Mouse (Mus musculus): ENCODE data around the gene Ppp1ca. TPM values are rescaled to one million over a fixed set of nuclear protein-coding genes. Genes with fewer than 3 reads are reported as not detected.

Gene Ppp1ca
- polyA plus RNA-seq, 1 experiment from 2014 or later: 425 TPM

GRCm38 (mm10) chr19:4227446-4227845, 35.6 kb downstream of the Ppp1ca start:
- peaks cover 39% of the 10 kb centered on the region for H3K4me1 ChIP-seq (replicated peaks)
- H3K9me3 ChIP-seq (replicated peaks): no peaks in the 10 kb centered on the region
- H3K27me3 ChIP-seq: peaks cover 47% of the 10 kb centered on the region
- ATAC-seq (ENCODE audit: insufficient read depth): no peak
- no peak overlapping the region for H3K4me2 ChIP-seq
- WGBS (ENCODE audit: insufficient replicate concordance): 39% methylated on average over 5 of the region's 5 CpGs
- H3K4me3 ChIP-seq (replicated peaks): no peak overlapping the region
- H3K27ac ChIP-seq (replicated peaks): no peak overlapping the region
- no peak overlapping the region for H3K9ac ChIP-seq
- H3K36me3 ChIP-seq (replicated peaks): no peaks in the 10 kb centered on the region

GRCm38 (mm10) chr19:4227894-4228678, 36.2 kb downstream of the Ppp1ca start:
- no peak for ATAC-seq (ENCODE audit: insufficient read depth)
- H3K4me1 ChIP-seq (replicated peaks): peaks cover 40% of the 10 kb centered on the region
- WGBS (ENCODE audit: insufficient replicate concordance): 11% methylated on average over 8 of the region's 8 CpGs

GRCm38 (mm10) chr19:4228891-4229290, 37.0 kb downstream of the Ppp1ca start:
- Histone ChIP-seq H3K4me2 (no peak overlapping the region), H3K4me1 (replicated peaks) (peaks cover 43% of the 10 kb centered on the region), H3K9ac (no peak overlapping the region), H3K36me3 (replicated peaks) (no peaks in the 10 kb centered on the region), H3K27ac (replicated peaks) (no peak overlapping the region), H3K9me3 (replicated peaks) (no peaks in the 10 kb centered on the region), H3K27me3 (peaks cover 37% of the 10 kb centered on the region), H3K4me3 (replicated peaks) (no peak overlapping the region)
- 70% methylated on average over 4 of the region's 4 CpGs for WGBS (ENCODE audit: insufficient replicate concordance)
- no peak for ATAC-seq (ENCODE audit: insufficient read depth)

More at GRCm38 (mm10) chr19:4227894-4228678, 36.2 kb downstream of the Ppp1ca start:
- Histone ChIP-seq H3K27ac (replicated peaks) (no peak overlapping the region), H3K9ac (no peak overlapping the region), H3K27me3 (peaks cover 41% of the 10 kb centered on the region), H3K9me3 (replicated peaks) (no peaks in the 10 kb centered on the region), H3K4me3 (replicated peaks) (no peak overlapping the region), H3K4me2 (no peak overlapping the region), H3K36me3 (replicated peaks) (no peaks in the 10 kb centered on the region)

- no peak overlapping the region for H3K4me2 ChIP-seq
- no peak overlapping the region for H3K4me3 ChIP-seq (replicated peaks)
- ATAC-seq (ENCODE audit: insufficient read depth): no peak
- H3K4me1 ChIP-seq (replicated peaks): peaks cover 43% of the 10 kb centered on the region
- H3K27ac ChIP-seq (replicated peaks): no peak overlapping the region
- H3K9me3 ChIP-seq (replicated peaks): no peaks in the 10 kb centered on the region
- 66% methylated on average over 9 of the region's 9 CpGs for WGBS (ENCODE audit: insufficient replicate concordance)
- H3K27me3 ChIP-seq: peaks cover 36% of the 10 kb centered on the region
- no peak overlapping the region for H3K9ac ChIP-seq
- H3K36me3 ChIP-seq (replicated peaks): no peaks in the 10 kb centered on the region
Observed at GRCm38 (mm10) chr19:4229451-4230076, 37.7 kb downstream of the Ppp1ca start.

- Histone ChIP-seq H3K27me3 (peaks cover 35% of the 10 kb centered on the region), H3K4me2 (no peak overlapping the region), H3K9me3 (replicated peaks) (no peaks in the 10 kb centered on the region), H3K4me1 (replicated peaks) (peaks cover 43% of the 10 kb centered on the region), H3K27ac (replicated peaks) (no peak overlapping the region), H3K36me3 (replicated peaks) (no peaks in the 10 kb centered on the region), H3K9ac (no peak overlapping the region), H3K4me3 (replicated peaks) (no peak overlapping the region)
- WGBS (ENCODE audit: insufficient replicate concordance): 64% methylated on average over 8 of the region's 8 CpGs
- no peak for ATAC-seq (ENCODE audit: insufficient read depth)
Observed at GRCm38 (mm10) chr19:4230415-4230814, 38.5 kb downstream of the Ppp1ca start.

GRCm38 (mm10) chr19:4231253-4232185, 39.7 kb downstream of the Ppp1ca start, which contains the start of gene Pold4:
Pold4 (plus strand) TSS chr19:4231899.
- H3K36me3 ChIP-seq (replicated peaks): no peaks in the 10 kb centered on the region
- H3K9me3 ChIP-seq (replicated peaks): no peaks in the 10 kb centered on the region
- H3K4me2 ChIP-seq: peak within 1 kb of the TSS; percentile 85
- peak; percentile 87 for ATAC-seq (ENCODE audit: insufficient read depth)
- peak within 1 kb of the TSS; percentile 66 for H3K4me3 ChIP-seq (replicated peaks)
- peak within 1 kb of the TSS; percentile 67 for H3K9ac ChIP-seq
- peaks cover 43% of the 10 kb centered on the region for H3K4me1 ChIP-seq (replicated peaks)
- peaks cover 31% of the 10 kb centered on the region for H3K27me3 ChIP-seq
- H3K27ac ChIP-seq (replicated peaks): peak within 1 kb of the TSS; percentile 83
- WGBS (ENCODE audit: insufficient replicate concordance): 13% methylated on average over 26 of the region's 26 CpGs

GRCm38 (mm10) chr19:4232186-4232572, 40.3 kb downstream of the Ppp1ca start:
- Histone ChIP-seq H3K9me3 (replicated peaks) (no peaks in the 10 kb centered on the region), H3K4me2 (peak overlapping the region; percentile 85), H3K27ac (replicated peaks) (peak overlapping the region; percentile 83), H3K4me1 (replicated peaks) (peaks cover 43% of the 10 kb centered on the region), H3K36me3 (replicated peaks) (no peaks in the 10 kb centered on the region), H3K4me3 (replicated peaks) (peak overlapping the region; percentile 66), H3K9ac (peak overlapping the region; percentile 67), H3K27me3 (peaks cover 25% of the 10 kb centered on the region)
- ATAC-seq (ENCODE audit: insufficient read depth): no peak
- 12% methylated on average over 2 of the region's 2 CpGs for WGBS (ENCODE audit: insufficient replicate concordance)

GRCm38 (mm10) chr19:4232651-4233050, 40.8 kb downstream of the Ppp1ca start:
- H3K36me3 ChIP-seq (replicated peaks): no peaks in the 10 kb centered on the region
- H3K9ac ChIP-seq: 0 out of 2 replicates have a peak overlapping the region, but pooled peaks have one; percentile 67
- no peak for ATAC-seq (ENCODE audit: insufficient read depth)
- peak overlapping the region; percentile 66; the same call in 1 of the 2 replicates for H3K4me3 ChIP-seq (replicated peaks)
- peak overlapping the region; percentile 85 for H3K4me2 ChIP-seq
- H3K27ac ChIP-seq (replicated peaks): no peak overlapping the region
- H3K9me3 ChIP-seq (replicated peaks): no peaks in the 10 kb centered on the region
- peaks cover 21% of the 10 kb centered on the region for H3K27me3 ChIP-seq
- WGBS (ENCODE audit: insufficient replicate concordance): 61% methylated on average over 7 of the region's 7 CpGs
- H3K4me1 ChIP-seq (replicated peaks): peaks cover 42% of the 10 kb centered on the region

GRCm38 (mm10) chr19:4234548-4234947, 42.7 kb downstream of the Ppp1ca start:
- 67% methylated on average over 4 of the region's 4 CpGs for WGBS (ENCODE audit: insufficient replicate concordance)
- Histone ChIP-seq H3K4me3 (replicated peaks) (no peak overlapping the region), H3K36me3 (replicated peaks) (no peaks in the 10 kb centered on the region), H3K4me1 (replicated peaks) (peaks cover 30% of the 10 kb centered on the region), H3K27ac (replicated peaks) (no peak overlapping the region), H3K27me3 (0 out of 2 replicates have a peak, but pooled peaks cover 5% of the 10 kb centered on the region), H3K9ac (no peak overlapping the region), H3K4me2 (no peak overlapping the region), H3K9me3 (replicated peaks) (no peaks in the 10 kb centered on the region)
- ATAC-seq (ENCODE audit: insufficient read depth): no peak

GRCm38 (mm10) chr19:4240247-4240668, 48.4 kb downstream of the Ppp1ca start:
- H3K4me3 ChIP-seq (replicated peaks): no peak overlapping the region
- 45% methylated on average over 8 of the region's 8 CpGs for WGBS (ENCODE audit: insufficient replicate concordance)
- H3K27ac ChIP-seq (replicated peaks): no peak overlapping the region
- H3K4me1 ChIP-seq (replicated peaks): peaks cover 4% of the 10 kb centered on the region
- no peaks in the 10 kb centered on the region for H3K27me3 ChIP-seq
- no peak overlapping the region for H3K9ac ChIP-seq
- no peaks in the 10 kb centered on the region for H3K9me3 ChIP-seq (replicated peaks)
- no peaks in the 10 kb centered on the region for H3K36me3 ChIP-seq (replicated peaks)
- no peak for ATAC-seq (ENCODE audit: insufficient read depth)
- no peak overlapping the region for H3K4me2 ChIP-seq

Data from liver, embryonic 15.5 days (tissue).